Mouse (Mus musculus) MEL (cell line): Measurements from ENCODE around the gene Wnt6. TPM values are rescaled to one million over a fixed set of nuclear protein-coding genes. Genes with fewer than 3 reads are reported as not detected.

Experiments used
- DNase-seq: peaks from one replicate; pipeline ENCODE4 v3.0.0; 2011; ENCODE audit warnings: low read depth, low spot score
- H3K27ac ChIP-seq: 2 replicates; pipeline ENCODE4 v1.5.1; 2012; ENCODE audit warnings: low read depth, mild to moderate bottlenecking, control low read depth, low read length, moderate library complexity; ENCODE audit not compliant: control insufficient read depth
- H3K27me3 ChIP-seq, 2 experiments: fragments of 150-350 bp in 1 of 2; sonication (generic) in 1 of 2; 2 replicates each; pipeline ENCODE4 v1.6.1; 2012; ENCODE audit warnings: low read length in 2 of 2, mild to moderate bottlenecking in 2 of 2, improper control_type of control experiment in 1 of 2, moderate library complexity in 1 of 2; ENCODE audit not compliant: insufficient read depth in 2 of 2, control insufficient read depth in 1 of 2
- H3K36me3 ChIP-seq, 2 experiments: 2 replicates each; pipeline ENCODE4 v1.6.1; 2012 to 2014; ENCODE audit warnings: low read length in 2 of 2, improper control_type of control experiment in 1 of 2, inconsistent platforms in 1 of 2, mild to moderate bottlenecking in 1 of 2; ENCODE audit not compliant: insufficient read depth in 2 of 2, control insufficient read depth in 1 of 2
- H3K4me1 ChIP-seq, 2 experiments: fragments of 150-350 bp in 1 of 2; sonication (generic) in 1 of 2; 2 replicates each; pipeline ENCODE4 v1.6.1; 2012; ENCODE audit warnings: low read length in 2 of 2, improper control_type of control experiment in 1 of 2, mild to moderate bottlenecking in 1 of 2; ENCODE audit not compliant: insufficient read depth in 2 of 2, control insufficient read depth in 1 of 2
- H3K4me3 ChIP-seq, 2 experiments: fragments of 150-350 bp in 1 of 2; sonication (generic) in 1 of 2; 2 replicates each; pipeline ENCODE4 v1.5.1; 2012; ENCODE audit warnings: low read depth in 2 of 2, low read length in 2 of 2, mild to moderate bottlenecking in 2 of 2, moderate library complexity in 2 of 2, control low read depth in 1 of 2, improper control_type of control experiment in 1 of 2; ENCODE audit not compliant: control insufficient read depth in 1 of 2, insufficient read depth in 1 of 2
- H3K79me2 ChIP-seq: 2 replicates; pipeline ENCODE4 v1.6.1; 2012; ENCODE audit warnings: mild to moderate bottlenecking, low read length, moderate library complexity; ENCODE audit not compliant: control insufficient read depth, poor library complexity, insufficient read depth
- H3K9ac ChIP-seq: 2 replicates; pipeline ENCODE4 v1.6.1; 2012; ENCODE audit warnings: low read depth, mild to moderate bottlenecking, control low read depth, low read length, moderate library complexity; ENCODE audit not compliant: control insufficient read depth, poor library complexity, severe bottlenecking
- H3K9me3 ChIP-seq: fragments of 150-350 bp; sonication (generic); replicated peaks from 2 replicates; pipeline ENCODE4 v1.6.1; 2012; ENCODE audit warnings: mild to moderate bottlenecking, low read length, improper control_type of control experiment, moderate library complexity; ENCODE audit not compliant: insufficient read depth
- CHD1 ChIP-seq: IDR thresholded peaks from 2 replicates; pipeline ENCODE4 v1.6.1; 2012; ENCODE audit warnings: low read depth, mild to moderate bottlenecking, inconsistent platforms, low read length, improper control_type of control experiment
- CTCF ChIP-seq, 3 experiments: IDR thresholded peaks in 2 of 3; conservative IDR thresholded peaks in 1 of 3; 2 replicates each; pipeline ENCODE4 v1.5.1; 2011 to 2012; ENCODE audit warnings: low read length in 3 of 3, low read depth in 2 of 3, mild to moderate bottlenecking in 2 of 3, improper control_type of control experiment in 1 of 3, inconsistent platforms in 1 of 3, mixed read lengths in 1 of 3, moderate library complexity in 1 of 3; ENCODE audit not compliant: control insufficient read depth in 1 of 3, insufficient read depth in 1 of 3, poor library complexity in 1 of 3, severe bottlenecking in 1 of 3
- E2F4 ChIP-seq: IDR thresholded peaks from 2 replicates; pipeline ENCODE4 v1.6.1; 2011; ENCODE audit warnings: low read depth, low read length, improper control_type of control experiment, borderline replicate concordance
- EP300 ChIP-seq, 2 experiments: IDR thresholded peaks; 2 replicates each; pipeline ENCODE4 v1.6.1; 2011; ENCODE audit warnings: improper control_type of control experiment in 2 of 2, low read length in 2 of 2, low read depth in 1 of 2, mild to moderate bottlenecking in 1 of 2
- ETS1 ChIP-seq: IDR thresholded peaks from 2 replicates; pipeline ENCODE4 v1.6.1; 2012; ENCODE audit warnings: low read depth, mild to moderate bottlenecking, inconsistent platforms, low read length, improper control_type of control experiment, moderate library complexity
- GATA1 ChIP-seq: IDR thresholded peaks from 2 replicates; pipeline ENCODE4 v1.6.1; 2011; ENCODE audit warnings: low read depth, low read length, improper control_type of control experiment
- HCFC1 ChIP-seq: IDR thresholded peaks from 2 replicates; pipeline ENCODE4 v1.6.1; 2012; ENCODE audit warnings: low read depth, mild to moderate bottlenecking, inconsistent platforms, low read length, improper control_type of control experiment, moderate library complexity
- MEF2A ChIP-seq: IDR thresholded peaks from 2 replicates; pipeline ENCODE4 v1.6.1; 2014; ENCODE audit warnings: low read depth, mild to moderate bottlenecking, inconsistent platforms, low read length, improper control_type of control experiment; ENCODE audit not compliant: poor library complexity, insufficient replicate concordance, severe bottlenecking; ENCODE audit errors: extremely low read depth
- MXI1 ChIP-seq: IDR thresholded peaks from 2 replicates; pipeline ENCODE4 v1.6.1; 2011; ENCODE audit warnings: mild to moderate bottlenecking, low read depth, low read length, improper control_type of control experiment
- MYC ChIP-seq: IDR thresholded peaks from 2 replicates; pipeline ENCODE4 v1.6.1; 2011; ENCODE audit warnings: low read depth, mild to moderate bottlenecking, low read length, improper control_type of control experiment, moderate library complexity
- NRF1 ChIP-seq: IDR thresholded peaks from 2 replicates; pipeline ENCODE4 v1.6.1; 2014; ENCODE audit warnings: low read depth, mild to moderate bottlenecking, inconsistent platforms, low read length, improper control_type of control experiment, moderate library complexity; ENCODE audit not compliant: poor library complexity, insufficient read depth, severe bottlenecking
- POLR2AphosphoS5 ChIP-seq: IDR thresholded peaks from 2 replicates; pipeline ENCODE4 v1.6.1; 2012; ENCODE audit warnings: low read depth, borderline replicate concordance, mild to moderate bottlenecking, inconsistent platforms, low read length, moderate library complexity, mixed read lengths
- TAL1 ChIP-seq: IDR thresholded peaks from 2 replicates; pipeline ENCODE4 v1.6.1; 2012; ENCODE audit warnings: mild to moderate bottlenecking, inconsistent platforms, low read length, moderate library complexity, mixed read lengths
- TBP ChIP-seq: IDR thresholded peaks from 2 replicates; pipeline ENCODE4 v1.8.0; 2011; ENCODE audit warnings: low read depth, low read length, improper control_type of control experiment
- ZC3H11A ChIP-seq: IDR thresholded peaks from 2 replicates; pipeline ENCODE4 v1.6.1; 2012; ENCODE audit warnings: low read depth, mild to moderate bottlenecking, inconsistent platforms, low read length, improper control_type of control experiment
- polyA plus RNA-seq, 2 experiments: library from polyadenylated mRNA; stranded (reverse) in 1 of 2; unstranded in 1 of 2; fragments of >175 nt in 1 of 2; fragments of >200 nt in 1 of 2; gene quantifications; 2 replicates each; pipeline versions ENCODE4 v1.2.1 to v1.2.4; 2012; ENCODE audit warnings: low replicate concordance in 2 of 2, low read depth in 1 of 2; ENCODE audit not compliant: insufficient read length in 2 of 2, insufficient read depth in 1 of 2, missing spikeins in 1 of 2
- total RNA-seq: library from RNA; depleted of rRNA; stranded (reverse); fragments of 300-350 nt; gene quantifications from 2 replicates; pipeline ENCODE4 v1.2.3, GENCODE M21; 2012

Gene Wnt6
- total and polyA plus RNA-seq, 3 experiments = not detected

DNA sequence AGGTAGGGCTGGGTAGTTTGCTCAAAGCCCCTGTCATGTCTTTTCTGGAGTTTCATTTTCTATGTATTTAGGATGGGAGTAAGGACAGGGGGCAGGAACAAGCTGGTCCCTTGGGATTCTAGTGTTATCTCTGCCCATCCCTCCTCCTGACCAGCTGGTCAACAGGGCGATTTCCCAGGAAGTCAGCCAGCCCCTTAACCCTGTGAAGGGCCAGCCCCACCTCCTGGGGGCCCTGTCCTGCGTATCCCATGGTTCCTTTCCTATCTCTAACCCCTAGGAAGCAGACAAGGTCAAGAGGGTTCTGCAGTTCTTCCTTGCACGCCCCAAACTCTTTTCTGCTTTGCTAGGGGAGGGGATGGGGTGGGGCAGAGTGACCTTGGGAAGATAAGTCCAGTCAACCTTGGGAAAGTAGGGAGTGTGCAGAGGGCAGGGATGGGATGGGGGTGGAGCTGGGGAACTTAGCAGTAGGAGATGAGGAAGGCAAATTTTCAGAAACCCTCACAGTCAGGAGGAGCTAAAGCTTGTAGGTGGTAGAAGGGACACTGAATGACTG lies 7.3 kb downstream of the Wnt6 start:
- H3K9me3 ChIP-seq = no peaks in the 10 kb centered on the region
- H3K9ac ChIP-seq = no peak overlapping the region
- H3K4me1 ChIP-seq = no peaks in the 10 kb centered on the region
- H3K4me3 ChIP-seq = no peak overlapping the region
- H3K36me3 ChIP-seq = no peaks in the 10 kb centered on the region
- no peaks in the 10 kb centered on the region for H3K79me2 ChIP-seq
- DNase-seq = no peak
- no peak overlapping the region for H3K27ac ChIP-seq
- peaks cover 3 to 4% of the 10 kb centered on the region in 2 experiments; a peak in 3 of 4 replicates for H3K27me3 ChIP-seq
- TF ChIP-seq HCFC1 (no peak), EP300 (IDR thresholded peaks at IDR 0.05; ENCODE audit: low read depth in 1 of 2, low read length in 2 of 2) (no peak), NRF1 (no peak), POLR2AphosphoS5 (no peak), TBP (no peak), MXI1 (no peak)
- TF ChIP-seq, all 39 proteins: peak for 0

- no peak overlapping the region for H3K27ac ChIP-seq
- no peak overlapping the region for H3K9ac ChIP-seq
- peaks cover 3 to 4% of the 10 kb centered on the region in 2 experiments; a peak in 3 of 4 replicates for H3K27me3 ChIP-seq
- TF ChIP-seq GATA1 (no peak), E2F4 (no peak), TBP (no peak), POLR2AphosphoS5 (no peak), CTCF (IDR thresholded peaks at IDR 0.05 in 2 of 3, conservative IDR thresholded peaks at IDR 0.05 in 1 of 3; ENCODE audit: control insufficient read depth in 1 of 3, insufficient read depth in 1 of 3, low read depth in 2 of 3, low read length in 3 of 3, poor library complexity in 1 of 3, severe bottlenecking in 1 of 3) (no peak), TAL1 (no peak), CHD1 (no peak), ETS1 (no peak)
- no peaks in the 10 kb centered on the region for H3K9me3 ChIP-seq
- H3K4me3 ChIP-seq = no peak overlapping the region
- H3K4me1 ChIP-seq = no peaks in the 10 kb centered on the region
- H3K36me3 ChIP-seq = no peaks in the 10 kb centered on the region
- H3K79me2 ChIP-seq = no peaks in the 10 kb centered on the region
- DNase-seq = no peak
These were observed 10.4 kb downstream of the Wnt6 start for GRCm38 (mm10) chr1:74782045-74782444.

GRCm38 (mm10) chr1:74783554-74783953 lies 11.9 kb downstream of the Wnt6 start:
- no peaks in the 10 kb centered on the region for H3K4me1 ChIP-seq
- H3K4me3 ChIP-seq = no peak overlapping the region
- H3K9me3 ChIP-seq = no peaks in the 10 kb centered on the region
- H3K9ac ChIP-seq = no peak overlapping the region
- DNase-seq = no peak
- no peaks in the 10 kb centered on the region for H3K36me3 ChIP-seq
- no peak overlapping the region for H3K27ac ChIP-seq
- no peak for TF ChIP-seq MYC
- TF ChIP-seq E2F4 = no peak
- no peak for TF ChIP-seq MEF2A
- no peak for TF ChIP-seq HCFC1
- no peak for TF ChIP-seq ZC3H11A
- no peak for TF ChIP-seq CHD1
- H3K79me2 ChIP-seq = no peaks in the 10 kb centered on the region
- peaks cover 1 to 4% of the 10 kb centered on the region in 2 experiments; a peak in 3 of 4 replicates for H3K27me3 ChIP-seq
